13 mouse cellular contexts compared by ENCODE assay signal in the genomic region with DNA sequence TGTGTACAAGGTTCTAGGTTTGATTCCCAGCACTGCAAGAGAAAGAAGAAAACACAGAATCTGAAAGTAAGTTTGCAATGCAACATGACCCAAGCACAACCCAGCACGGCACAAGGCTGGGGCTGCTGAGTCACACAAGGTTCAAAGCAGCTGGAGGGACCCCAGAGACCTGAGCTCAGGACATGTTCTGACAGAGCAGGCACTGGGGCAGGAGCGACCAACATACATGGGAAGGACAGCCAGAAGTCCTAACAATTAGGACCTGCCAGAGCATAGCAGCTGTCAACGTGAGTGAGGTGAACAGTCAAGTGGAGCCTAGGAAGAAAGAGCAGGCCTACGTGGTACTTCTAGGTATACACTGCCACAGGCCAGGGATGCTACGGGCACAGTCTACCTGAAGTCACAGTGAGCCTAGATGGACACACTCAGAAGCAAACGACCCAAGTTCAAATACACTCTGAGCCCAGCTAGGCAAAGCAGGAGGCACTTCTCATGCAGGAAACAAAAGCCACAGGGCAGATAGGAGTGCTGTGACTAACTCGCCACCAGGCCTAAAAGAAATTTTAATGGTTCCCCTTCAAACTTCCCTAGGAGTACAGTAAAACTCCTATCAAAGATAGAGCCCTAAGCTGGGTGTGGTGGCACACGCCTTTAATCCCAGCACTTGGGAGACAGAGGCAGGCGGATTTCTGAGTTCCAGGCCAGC. TPM values are rescaled to one million over a fixed set of nuclear protein-coding genes. Genes with fewer than 3 reads are reported as not detected.
DNase-seq lines count a peak whose midpoint lies in the region; ATAC-seq and TF ChIP-seq lines count a peak whose summit lies in the region.
"Had no signal": no experiment of that assay in that cellular context is flagged by ENCODE, and none has a peak within 500 bp of the region (broad histone marks: within the 10 kb centered on the region; RNA-seq: fewer than 3 reads in every experiment).

No protein-coding gene starts in this region.

- H3K4me1 ChIP-seq in heart, embryonic 13.5 days: peaks cover 29% of the 10 kb centered on the region
- peaks cover 13% of the 10 kb centered on the region for H3K4me1 ChIP-seq in hindbrain, postnatal 0 days (ENCODE audit: insufficient read depth, low read length)

- 74% methylated on average over 9 of the region's 9 CpGs for WGBS in heart, embryonic 13.5 days
- WGBS in hindbrain, postnatal 0 days: 84% methylated on average over 9 of the region's 9 CpGs

- no peaks in the 10 kb centered on the region for H3K9me3 ChIP-seq in heart, embryonic 13.5 days
- no peaks in the 10 kb centered on the region for H3K9me3 ChIP-seq in hindbrain, postnatal 0 days (ENCODE audit: low read length)

- 0 out of 2 replicates have a peak overlapping the region, but pooled peaks have one; percentile 30 for H3K9ac ChIP-seq in heart, embryonic 13.5 days
- H3K9ac ChIP-seq in hindbrain, postnatal 0 days (replicated peaks; ENCODE audit: low read length): no peak overlapping the region

- ATAC-seq in heart, embryonic 13.5 days (ENCODE audit: extremely low read depth, insufficient number of reproducible peaks, low FRiP score, low TSS enrichment): no peak
- no peak for ATAC-seq in hindbrain, postnatal 0 days
- ATAC-seq: activated CD4-positive, CD25-positive, alpha-beta regulatory T cell, adult 4 months; liver, postnatal 0 days had no signal

- peaks cover 23% of the 10 kb centered on the region for H3K27me3 ChIP-seq in heart, embryonic 13.5 days (replicated peaks)
- H3K27me3 ChIP-seq in hindbrain, postnatal 0 days (ENCODE audit: insufficient read depth, low read length): no peaks in the 10 kb centered on the region

- no peak overlapping the region for H3K4me2 ChIP-seq in heart, embryonic 13.5 days
- peak overlapping the region; percentile 71; the same call in 1 of the 2 replicates for H3K4me2 ChIP-seq in hindbrain, postnatal 0 days (ENCODE audit: low read depth, low read length)

- no peak overlapping the region for H3K4me3 ChIP-seq in heart, embryonic 13.5 days
- no peak overlapping the region for H3K4me3 ChIP-seq in hindbrain, postnatal 0 days (ENCODE audit: low read length)

- intact Hi-C loops in heart, postnatal 25 days (cut with DNase I): no loop called here

- DNase-seq in heart, postnatal 25 days (ENCODE audit: low spot score): no peak
- DNase-seq in testis, postnatal 10 days (ENCODE audit: low spot score): peak; percentile 37
- DNase-seq in testis, postnatal 14 days (ENCODE audit: low spot score): no peak
- DNase-seq in hindbrain, postnatal 0 days (ENCODE audit: low spot score): no peak
- no peak for DNase-seq in embryo, embryonic 11 days
- DNase-seq in layer of hippocampus, postnatal 25 days (ENCODE audit: extremely low spot score in 1 of 2, low spot score in 1 of 2): no peak
- DNase-seq in layer of hippocampus, adult 9-11 months: no peak
- DNase-seq: heart, postnatal 4 days; kidney, postnatal 14 days; liver, postnatal 0 days had no signal

- no peak for TF ChIP-seq CTCF in hindbrain, postnatal 0 days (IDR thresholded peaks at IDR 0.05; ENCODE audit: low read depth)

- peaks cover 13% of the 10 kb centered on the region for H3K36me3 ChIP-seq in heart, embryonic 13.5 days
- 0 out of 2 replicates have a peak, but pooled peaks cover 8% of the 10 kb centered on the region for H3K36me3 ChIP-seq in hindbrain, postnatal 0 days (ENCODE audit: insufficient read depth, low read length)

- H3K27ac ChIP-seq in heart, embryonic 13.5 days (replicated peaks): no peak overlapping the region
- no peak overlapping the region for H3K27ac ChIP-seq in hindbrain, postnatal 0 days

RNA-seq across cellular contexts. Expression of a gene that starts 5.8 kb away (rescaled TPM):
- 34.7 and 36.6 TPM in 2 replicates for polyA plus RNA-seq in heart, embryonic 13.5 days (2015; fragmentation: Nextera tagmentation; extraction: Ambion mirVana)
- total RNA-seq in heart, postnatal 25 days (2021): 10 to 100 TPM; 22.7 to 23.0 TPM
- 37.8 and 46.3 TPM in 2 replicates for total RNA-seq in hindbrain, postnatal 0 days (2014; rRNA removed)
- 63.4 and 64.4 TPM in 2 replicates for polyA plus RNA-seq in hindbrain, postnatal 0 days (2015; fragmentation: Nextera tagmentation; extraction: Ambion mirVana)
- 10 to 100 TPM; 44.4 to 48.3 TPM for total RNA-seq in layer of hippocampus, postnatal 25 days (2021)

RNA-seq across cellular contexts. Expression of a gene that starts 31.0 kb away (rescaled TPM):
- 1.5 and 2.4 TPM in 2 replicates for polyA plus RNA-seq in heart, embryonic 13.5 days (2015; fragmentation: Nextera tagmentation; extraction: Ambion mirVana)
- 1 to 10 TPM; 3.1 to 3.6 TPM for total RNA-seq in heart, postnatal 25 days (2021)
- total RNA-seq in hindbrain, postnatal 0 days (2014; rRNA removed): 37.8 and 44.9 TPM in 2 replicates
- 12.9 and 14.8 TPM in 2 replicates for polyA plus RNA-seq in hindbrain, postnatal 0 days (2015; fragmentation: Nextera tagmentation; extraction: Ambion mirVana)
- total RNA-seq in layer of hippocampus, postnatal 25 days (2021): 1 to 10 TPM; 3.2 to 3.6 TPM
- total RNA-seq: monocyte, adult 5-6 weeks had no signal
- polyA plus RNA-seq: activated CD4-positive, CD25-positive, alpha-beta regulatory T cell, adult 4 months; liver, postnatal 0 days had no signal

RNA-seq across cellular contexts. Expression of a gene that starts 45.6 kb away (rescaled TPM):
- polyA plus RNA-seq in heart, embryonic 13.5 days (2015; fragmentation: Nextera tagmentation; extraction: Ambion mirVana): 23.4 and 26.2 TPM in 2 replicates
- total RNA-seq in heart, postnatal 25 days (2021): 10 to 100 TPM; 18.3 to 18.4 TPM
- total RNA-seq in hindbrain, postnatal 0 days (2014; rRNA removed): 13.8 and 16.3 TPM in 2 replicates
- 18.8 and 19.9 TPM in 2 replicates for polyA plus RNA-seq in hindbrain, postnatal 0 days (2015; fragmentation: Nextera tagmentation; extraction: Ambion mirVana)
- 10 to 100 TPM; 35.6 to 49.6 TPM for total RNA-seq in layer of hippocampus, postnatal 25 days (2021)
